Mouse (Mus musculus) ES-E14 (cell line): ENCODE measurements around the gene Trpm1.
"Not testable (repeated sequence)": the region's sequence is repeated elsewhere in the genome, so short reads cannot be mapped to it uniquely, and the experiment has no call there.

Experiments used
- HCFC1 ChIP-seq: IDR thresholded peaks from 2 replicates; pipeline ENCODE4 v1.6.1; 2012; ENCODE audit warnings: low read length, inconsistent platforms, borderline replicate concordance; ENCODE audit not compliant: insufficient read depth
- MAFK ChIP-seq: IDR thresholded peaks from 2 replicates; pipeline ENCODE4 v1.6.1; 2014; ENCODE audit warnings: mild to moderate bottlenecking, low read depth, low read length, inconsistent platforms; ENCODE audit not compliant: insufficient read depth
- ZC3H11A ChIP-seq: IDR thresholded peaks from 2 replicates; pipeline ENCODE4 v1.6.1; 2012; ENCODE audit warnings: low read depth, mild to moderate bottlenecking, inconsistent platforms, low read length, borderline replicate concordance

DNA sequence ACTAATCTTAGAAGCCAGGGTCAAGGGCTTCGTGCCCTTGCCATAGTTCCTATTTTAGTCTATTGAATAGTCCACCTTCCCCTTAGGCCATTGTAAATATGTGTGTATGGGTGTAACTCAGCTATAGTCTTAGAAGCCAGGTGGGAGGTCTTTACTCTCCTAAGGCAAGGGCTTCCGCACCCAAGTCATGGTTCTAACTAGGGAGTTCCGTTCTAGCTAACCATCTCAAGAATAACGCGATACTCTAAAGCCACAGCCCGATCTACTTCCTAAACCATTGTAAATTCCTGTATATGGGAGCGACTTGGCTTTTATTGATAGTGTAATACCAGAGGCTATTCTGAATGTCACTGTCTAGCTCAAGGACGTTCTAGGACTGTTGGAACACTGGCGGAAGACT, 27.6 kb upstream of the Trpm1 start:
- TF ChIP-seq ZC3H11A, HCFC1, MAFK: not testable (repeated sequence)
